Mouse (Mus musculus) testis, adult 2 months (tissue): ENCODE results near the gene Pja2.

Experiments
- CTCF ChIP-seq: fragments of 200-500 bp; IDR thresholded peaks from 2 replicates; pipeline ENCODE4 v1.5.1; 2012; ENCODE audit warnings: low read depth, mild to moderate bottlenecking, inconsistent platforms, low read length, moderate library complexity; ENCODE audit not compliant: control insufficient read depth, insufficient read depth, insufficient replicate concordance
- POLR2A ChIP-seq: fragments of 200-500 bp; IDR thresholded peaks from 2 replicates; pipeline ENCODE4 v1.6.1; 2012; ENCODE audit warnings: low read depth, mild to moderate bottlenecking, inconsistent platforms, low read length, moderate library complexity; ENCODE audit not compliant: control insufficient read depth

DNA sequence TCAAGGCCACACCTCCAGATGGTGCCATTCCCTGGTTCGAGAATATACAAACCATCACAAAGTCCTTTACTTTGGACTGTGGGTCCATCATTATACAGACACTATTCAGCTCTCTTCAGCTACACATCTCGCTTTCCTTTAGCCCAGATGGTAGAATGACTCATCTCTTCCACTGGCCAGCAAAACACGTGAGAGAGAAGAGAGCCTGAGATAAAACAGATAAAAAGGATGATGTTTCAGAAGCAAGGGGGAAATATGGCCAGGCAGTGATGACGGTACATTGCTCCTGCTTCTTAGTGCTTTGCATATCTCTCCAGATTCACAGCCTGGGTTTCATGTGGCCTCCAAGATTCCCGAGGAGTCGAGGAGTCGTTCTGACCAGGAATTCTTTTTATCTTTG is 10.0 kb upstream of the Pja2 start:
- TF ChIP-seq POLR2A: no peak
- no peak for TF ChIP-seq CTCF
